Mouse (Mus musculus): ENCODE measurements around the gene Ccdc9.
"Not testable (repeated sequence)": the region's sequence is repeated elsewhere in the genome, so short reads cannot be mapped to it uniquely, and the experiment has no call there.

Gene Ccdc9

DNA sequence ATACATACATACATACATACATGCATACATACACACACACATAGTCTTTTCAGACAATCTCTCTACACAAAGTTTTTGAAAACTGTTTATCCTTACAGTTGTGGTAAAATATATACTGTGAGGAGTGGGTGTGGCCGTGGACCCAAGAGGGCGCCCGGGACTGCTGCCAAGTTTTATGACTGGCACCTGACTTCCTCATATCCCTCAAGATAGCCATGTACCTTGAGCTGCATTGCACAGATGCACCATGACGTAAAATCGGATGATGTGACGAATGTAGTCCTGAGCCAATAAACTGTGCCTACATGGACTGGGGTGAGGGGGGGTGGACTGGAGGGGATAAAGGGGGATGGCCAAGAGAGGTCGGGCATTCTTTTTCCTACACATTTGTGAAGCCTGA, 20.0 kb downstream of the Ccdc9 start:
- DNase-seq (ENCODE audit: low read depth), result not testable (repeated sequence)

GRCm38 (mm10) chr7:16265856-16266255, 20.7 kb downstream of the Ccdc9 start:
- DNase-seq (ENCODE audit: low read depth), result no peak

DNA sequence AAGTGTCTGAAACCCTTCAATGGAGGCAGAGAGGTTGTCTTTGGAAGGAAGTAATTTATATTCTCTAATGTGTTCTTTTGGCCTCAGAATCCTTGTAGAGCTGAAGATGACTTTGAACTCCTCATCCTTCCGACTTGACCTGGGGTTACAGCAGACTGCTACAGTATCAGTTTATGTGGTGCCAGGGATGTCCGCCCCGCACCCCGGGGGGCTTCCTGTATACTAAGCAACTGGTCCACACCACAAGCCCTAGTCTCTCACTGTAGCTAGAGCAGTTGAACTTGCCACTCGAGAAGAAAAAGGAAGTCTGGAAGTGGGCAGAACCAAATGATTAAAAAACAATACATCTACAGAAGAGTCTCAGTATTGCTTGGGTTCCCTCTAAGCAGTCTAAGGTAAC, 22.8 kb downstream of the Ccdc9 start:
- DNase-seq (ENCODE audit: low read depth), result no peak

GRCm38 (mm10) chr7:16263015-16263787, 23.4 kb downstream of the Ccdc9 start:
- peak; percentile 96 for DNase-seq (ENCODE audit: low read depth)

DNA sequence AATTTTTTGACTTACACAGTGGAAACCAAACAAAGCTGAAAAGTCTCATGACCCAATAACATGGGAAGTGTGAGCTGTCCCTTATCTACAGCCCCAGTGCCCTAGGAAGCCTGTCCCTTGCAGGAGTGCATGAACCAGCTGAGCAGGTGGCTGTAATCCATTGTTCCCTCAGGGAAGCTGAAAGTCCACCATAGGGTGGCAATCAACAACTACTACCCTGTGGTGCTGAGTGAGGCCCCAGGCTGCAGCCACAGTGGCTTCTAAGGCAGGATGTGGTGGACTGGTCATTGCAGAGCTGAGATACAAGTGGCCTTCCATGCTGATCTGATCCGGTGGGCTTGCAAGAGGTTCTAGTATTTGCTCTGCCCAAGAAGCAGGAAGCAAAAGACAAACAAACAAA, 25.5 kb downstream of the Ccdc9 start:
- no peak for DNase-seq (ENCODE audit: low read depth)

DNA sequence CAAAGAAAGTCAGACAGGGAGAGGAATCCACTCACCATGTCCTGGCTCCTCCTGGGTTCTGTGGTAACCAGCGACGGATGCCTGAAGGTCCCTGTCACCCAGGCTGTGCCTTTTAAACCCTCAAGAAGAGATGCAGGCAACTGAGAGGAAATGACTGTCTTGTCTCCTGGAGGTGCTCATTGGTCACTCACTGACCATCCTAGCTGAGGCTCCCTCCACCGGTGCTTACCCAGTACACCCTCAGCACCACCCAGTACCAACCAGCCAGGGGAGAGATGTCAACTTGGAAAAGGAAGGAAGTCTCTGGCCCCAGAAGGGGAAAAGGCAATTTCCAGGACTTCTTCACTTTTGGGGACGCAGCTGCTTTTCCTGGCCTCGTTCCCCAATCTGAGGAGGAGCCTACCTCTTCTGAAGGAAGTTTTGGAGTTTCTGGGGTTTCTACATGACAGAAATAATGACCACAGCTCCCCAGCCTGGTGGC, 27.4 kb downstream of the Ccdc9 start, which contains the start of gene C5ar1:
C5ar1 (minus strand) TSS at position 431 of the 481 bp plus-strand sequence.
- no peak for DNase-seq (ENCODE audit: low read depth)

- DNase-seq (ENCODE audit: low read depth), result no peak
Observed at GRCm38 (mm10) chr7:16257830-16258229, 28.8 kb downstream of the Ccdc9 start.

DNA sequence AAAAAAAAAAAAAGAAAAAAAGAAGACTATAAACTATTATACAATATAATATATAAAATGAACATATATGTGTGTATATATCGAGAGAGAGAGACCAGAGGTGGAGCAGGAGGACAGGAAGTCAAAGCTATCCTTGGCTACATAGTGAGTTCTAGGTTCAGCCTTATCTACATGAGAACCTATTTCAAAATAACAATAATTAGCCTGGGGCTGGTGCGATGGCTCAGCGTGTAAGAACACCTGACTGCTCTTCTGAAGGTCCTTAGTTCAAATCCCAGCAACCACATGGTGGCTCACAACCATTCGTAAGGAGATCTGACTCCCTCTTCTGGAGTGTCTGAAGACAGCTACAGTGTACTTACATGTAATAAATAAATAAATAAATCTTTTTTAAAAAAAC, 30.6 kb downstream of the Ccdc9 start:
- not testable (repeated sequence) for DNase-seq (ENCODE audit: low read depth)

- no peak for DNase-seq (ENCODE audit: low read depth)
Observed at GRCm38 (mm10) chr7:16254195-16254594, 32.4 kb downstream of the Ccdc9 start.

DNA sequence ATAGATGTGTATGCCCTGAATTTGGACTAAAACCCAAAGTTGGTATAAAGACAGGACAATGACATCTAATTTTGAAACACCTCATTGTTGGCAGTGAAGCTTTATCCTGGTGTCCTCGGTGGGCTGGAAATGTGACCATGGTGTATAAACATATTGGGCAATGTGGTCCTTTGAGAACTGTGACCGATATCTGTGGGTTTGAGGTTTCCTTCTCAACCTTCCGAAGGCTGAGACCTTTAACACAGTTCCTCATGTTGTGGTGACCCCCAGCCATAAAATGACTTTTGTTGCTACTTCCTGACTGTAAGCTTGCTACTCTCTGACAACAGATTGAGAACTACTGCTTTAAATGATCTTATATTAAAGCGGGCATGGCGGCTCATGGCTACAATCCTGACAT, 35.9 kb downstream of the Ccdc9 start:
- no peak for DNase-seq (ENCODE audit: low read depth)

DNA sequence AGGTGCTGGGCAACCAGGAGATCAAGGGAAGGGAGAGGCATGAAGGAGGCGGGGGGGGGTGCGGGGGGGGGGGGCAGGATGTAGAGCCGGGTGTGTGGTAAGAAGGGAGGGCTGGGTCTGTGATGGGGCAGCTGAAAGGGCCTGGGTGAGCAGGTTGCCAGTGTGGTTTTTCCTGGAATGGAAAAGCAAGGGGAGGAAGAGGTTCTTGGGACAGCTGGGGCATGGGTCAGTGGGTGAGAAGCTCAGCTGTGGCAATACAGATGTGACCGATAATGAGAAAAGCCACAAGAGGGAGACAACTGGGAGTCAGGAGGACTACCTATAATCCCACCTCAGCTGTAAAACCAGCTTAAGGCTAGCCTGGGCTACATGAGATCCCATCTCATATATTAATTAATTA, 40.6 kb downstream of the Ccdc9 start:
- no peak for DNase-seq (ENCODE audit: low read depth)

DNA sequence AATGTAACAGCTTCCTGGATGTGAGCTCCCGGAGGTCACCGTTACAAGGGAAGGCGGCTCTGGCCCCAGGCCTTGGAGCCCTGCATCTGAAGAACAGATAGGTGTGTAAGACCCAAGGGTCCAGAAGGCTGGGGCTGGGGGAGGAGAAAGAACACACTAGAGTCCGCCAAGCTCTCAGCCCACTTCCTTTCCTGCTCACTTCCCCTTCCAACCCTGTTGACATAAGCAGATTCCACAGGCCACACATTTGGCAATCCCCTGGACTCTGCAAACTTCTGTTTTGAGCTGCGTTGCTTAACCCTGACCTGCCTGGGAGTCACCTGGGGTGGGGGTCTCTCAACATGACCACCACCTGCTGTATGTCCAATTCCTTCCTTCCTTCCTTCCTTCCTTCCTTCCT, 42.5 kb downstream of the Ccdc9 start, which contains the start of gene C5ar2:
C5ar2 (minus strand) TSS at position 88 of the 400 bp plus-strand sequence.
- DNase-seq (ENCODE audit: low read depth), result no peak

- no peak for DNase-seq (ENCODE audit: low read depth)
Observed at GRCm38 (mm10) chr7:16242198-16242597, 44.4 kb downstream of the Ccdc9 start.

DNA sequence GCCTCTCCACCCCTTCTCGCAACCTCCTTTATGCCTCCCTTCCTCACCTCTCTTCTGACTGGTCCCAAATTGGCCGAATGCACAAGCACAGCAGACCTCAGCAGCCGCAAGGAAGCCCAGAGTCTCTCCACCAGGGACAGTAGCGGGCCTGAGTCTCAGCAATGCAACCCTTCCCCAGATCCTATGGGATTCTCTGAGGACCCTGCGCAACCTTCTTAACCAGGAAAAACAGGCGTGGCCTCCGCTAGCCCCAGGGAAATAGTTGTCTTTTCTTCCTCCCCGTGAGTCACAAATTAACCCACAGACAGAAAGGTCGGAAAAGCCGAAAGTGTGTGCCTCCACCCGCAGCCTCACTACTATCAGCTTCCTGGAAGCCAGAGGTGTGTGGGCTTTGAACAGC, 44.8 kb downstream of the Ccdc9 start:
- DNase-seq (ENCODE audit: low read depth), result peak; percentile 46

DNA sequence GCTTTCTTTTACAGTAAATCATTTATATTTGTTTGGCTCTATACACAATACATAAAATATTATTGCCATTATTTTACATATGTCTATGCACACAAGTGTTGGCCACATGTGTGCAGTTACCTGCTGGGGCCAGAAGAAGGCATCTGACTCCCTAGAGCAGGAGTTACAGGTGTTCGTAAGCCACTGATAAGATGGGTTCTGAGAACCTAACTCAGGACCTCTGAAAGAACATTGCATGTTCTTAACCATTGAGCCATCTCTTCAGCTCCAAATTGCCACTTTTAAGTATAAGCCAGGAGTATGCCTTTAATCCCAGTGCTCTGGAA, 45.7 kb downstream of the Ccdc9 start:
- DNase-seq (ENCODE audit: low read depth), result no peak

DNA sequence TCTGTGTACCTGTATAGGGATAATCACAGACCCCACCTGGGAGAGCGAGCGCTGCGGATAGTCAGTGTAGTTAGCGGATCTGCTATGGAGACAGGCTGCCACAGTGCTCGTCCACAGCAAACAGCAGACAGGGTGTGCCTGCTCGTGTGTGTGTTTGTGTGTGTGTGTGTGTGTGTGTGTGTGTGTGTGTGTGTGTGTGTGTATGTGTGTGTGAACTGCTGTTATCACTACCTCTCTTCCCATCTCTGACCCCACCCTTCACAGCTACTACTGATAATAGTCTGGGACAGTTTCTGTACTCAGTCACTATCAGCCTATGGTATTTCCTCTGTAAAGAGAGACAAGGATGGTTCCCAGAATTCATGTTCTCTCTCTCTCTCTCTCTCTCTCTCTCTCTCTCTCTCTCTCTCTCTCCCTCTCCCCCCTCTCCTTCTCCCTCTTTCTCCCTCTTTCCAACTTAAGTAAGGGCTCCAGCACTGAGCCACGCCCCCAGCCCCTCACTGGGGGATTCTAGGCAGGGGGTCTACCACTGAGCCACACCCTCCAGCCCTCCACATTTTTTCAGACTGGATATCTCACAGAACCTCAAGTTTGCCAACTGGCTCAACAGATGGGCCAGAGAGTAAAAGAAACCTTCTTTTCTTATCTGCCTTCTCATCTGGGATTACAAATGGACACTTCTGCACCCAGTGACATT, 46.2 kb downstream of the Ccdc9 start:
- no peak for DNase-seq (ENCODE audit: low read depth)

DNA sequence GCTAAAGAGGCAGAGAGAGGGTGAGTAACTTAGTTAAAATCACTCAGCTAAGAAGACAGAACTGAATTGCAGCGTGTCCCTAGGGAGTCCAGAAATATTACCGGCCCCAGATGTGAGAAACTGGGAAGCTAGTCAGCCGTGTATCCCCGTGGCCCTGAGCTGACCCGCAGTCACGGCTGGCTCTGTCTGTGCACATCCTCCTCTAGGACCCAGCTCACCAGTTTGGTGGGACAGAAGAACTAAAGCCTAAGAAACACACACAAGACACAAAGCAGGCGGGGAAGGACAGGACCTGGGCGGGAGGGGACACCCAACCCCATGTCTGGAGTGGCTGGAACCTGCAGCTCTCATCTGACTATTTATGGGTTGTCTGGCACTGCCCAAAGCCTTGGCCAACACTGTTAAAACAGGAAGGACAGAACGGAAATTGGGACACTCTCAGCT, 47.0 kb downstream of the Ccdc9 start:
- DNase-seq (ENCODE audit: low read depth), result no peak

DNA sequence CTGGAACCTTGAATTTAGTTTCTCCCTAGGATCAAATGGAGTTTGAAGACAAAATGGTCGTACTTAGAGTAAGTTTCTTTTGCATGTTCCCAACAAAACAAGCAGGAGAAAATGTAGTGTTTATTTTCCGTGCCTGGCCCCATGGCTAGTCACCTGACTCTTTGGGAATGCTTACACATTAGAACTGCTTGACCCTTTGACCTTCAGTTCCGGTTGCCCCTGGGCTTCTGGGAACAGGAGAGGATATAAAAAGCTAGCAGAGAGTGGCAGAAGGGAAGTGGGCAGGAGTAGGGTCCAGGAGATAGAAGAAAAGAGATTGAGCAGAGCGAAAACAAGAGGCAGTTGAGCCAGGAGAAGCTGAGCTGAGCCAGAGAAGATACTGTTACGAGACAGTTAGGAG, 56.7 kb downstream of the Ccdc9 start:
- no peak for DNase-seq (ENCODE audit: low read depth)
